Mouse (Mus musculus): ENCODE measurements at regions not wholly inside any gene's neighbourhood (a gene's known extent, or its start where the extent isn't known, plus 50 kb on each side); places are given as distances from the start of the nearest gene placed in this dataset.
"Not testable (repeated sequence)": the region's sequence is repeated elsewhere in the genome, so short reads cannot be mapped to it uniquely, and the experiment has no call there.

DNA sequence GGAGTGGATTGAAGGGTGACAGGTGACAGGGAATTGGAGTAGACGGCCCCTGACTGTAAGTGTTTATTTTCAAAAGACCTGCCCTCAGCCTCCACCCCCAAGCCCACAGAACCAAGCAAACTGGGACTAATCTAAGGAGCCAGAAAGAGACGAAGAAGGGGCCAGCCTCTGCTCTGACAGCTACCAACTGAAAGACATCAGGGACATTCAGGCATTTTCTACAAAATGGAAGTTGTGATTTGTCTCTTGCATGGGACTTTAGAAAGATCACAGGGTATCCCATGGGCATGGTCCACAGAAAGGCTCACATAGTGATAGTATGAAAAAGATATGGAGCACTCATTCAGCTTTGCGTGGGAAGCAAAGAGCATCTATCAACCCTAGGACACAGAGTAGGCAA lies 163.8 kb upstream of the Rapgef5 start:
- no peaks in the 10 kb centered on the region for H3K27me3 ChIP-seq (replicated peaks)
- H3K4me1 ChIP-seq = peaks cover 10% of the 10 kb centered on the region
- no peak overlapping the region for H3K27ac ChIP-seq
- WGBS = 30% methylated on average over 3 of the region's 3 CpGs
- H3K36me3 ChIP-seq = no peaks in the 10 kb centered on the region
- H3K4me2 ChIP-seq (replicated peaks) = no peak overlapping the region
- H3K4me3 ChIP-seq = no peak overlapping the region
- H3K9ac ChIP-seq = no peak overlapping the region
- ATAC-seq (ENCODE audit: low FRiP score, low read depth) = no peak
- no peaks in the 10 kb centered on the region for H3K9me3 ChIP-seq

DNA sequence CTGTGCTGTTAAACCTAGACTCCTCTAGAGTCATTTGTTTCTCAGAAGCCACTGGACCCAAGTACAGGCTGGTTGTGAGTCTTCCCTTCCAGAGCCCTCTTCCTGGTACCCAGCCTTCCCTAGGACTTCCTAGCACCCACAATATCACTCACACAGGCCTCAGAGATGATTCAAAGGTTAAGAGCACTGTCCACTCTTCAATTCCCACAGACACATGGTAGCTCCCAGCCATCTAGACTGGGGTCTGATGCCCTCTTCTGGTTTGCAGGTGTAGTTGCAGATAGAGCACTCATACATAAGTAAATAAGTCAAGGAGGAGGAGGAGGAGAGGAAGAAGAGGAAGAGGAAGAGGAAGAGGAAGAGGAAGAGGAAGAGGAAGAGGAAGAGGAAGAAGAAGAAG lies 163.3 kb upstream of the Rapgef5 start:
- 0 out of 2 replicates have a peak, but pooled peaks have one; percentile 17 for ATAC-seq (ENCODE audit: low FRiP score, low read depth)
- Histone ChIP-seq H3K4me2 (replicated peaks) (no peak overlapping the region), H3K27ac (no peak overlapping the region)

GRCm38 (mm10) chr12:117357811-117358210 lies 158.5 kb upstream of the Rapgef5 start:
- 77% methylated on average over 2 of the region's 2 CpGs for WGBS
- no peaks in the 10 kb centered on the region for H3K9me3 ChIP-seq
- H3K4me3 ChIP-seq = no peak overlapping the region
- H3K4me1 ChIP-seq = no peaks in the 10 kb centered on the region
- H3K36me3 ChIP-seq = no peaks in the 10 kb centered on the region
- no peak for ATAC-seq (ENCODE audit: low FRiP score, low read depth)
- H3K4me2 ChIP-seq (replicated peaks) = no peak overlapping the region
- H3K9ac ChIP-seq = no peak overlapping the region
- no peak overlapping the region for H3K27ac ChIP-seq
- H3K27me3 ChIP-seq (replicated peaks) = no peaks in the 10 kb centered on the region

More for the DNA sequence above, 163.3 kb upstream of the Rapgef5 start:
- no peaks in the 10 kb centered on the region for H3K36me3 ChIP-seq
- no peak overlapping the region for H3K4me3 ChIP-seq
- H3K4me1 ChIP-seq = peaks cover 10% of the 10 kb centered on the region
- no peak overlapping the region for H3K9ac ChIP-seq
- no peaks in the 10 kb centered on the region for H3K9me3 ChIP-seq
- no peaks in the 10 kb centered on the region for H3K27me3 ChIP-seq (replicated peaks)

- ATAC-seq (ENCODE audit: low FRiP score, low read depth) = no peak
- Histone ChIP-seq H3K4me3 (no peak overlapping the region), H3K36me3 (no peaks in the 10 kb centered on the region), H3K27ac (no peak overlapping the region), H3K27me3 (replicated peaks) (no peaks in the 10 kb centered on the region), H3K9me3 (no peaks in the 10 kb centered on the region), H3K4me1 (no peaks in the 10 kb centered on the region), H3K9ac (no peak overlapping the region), H3K4me2 (replicated peaks) (no peak overlapping the region)
- WGBS = 98% methylated on average over 3 of the region's 3 CpGs
These were observed 157.4 kb upstream of the Rapgef5 start for GRCm38 (mm10) chr12:117358891-117359290.

DNA sequence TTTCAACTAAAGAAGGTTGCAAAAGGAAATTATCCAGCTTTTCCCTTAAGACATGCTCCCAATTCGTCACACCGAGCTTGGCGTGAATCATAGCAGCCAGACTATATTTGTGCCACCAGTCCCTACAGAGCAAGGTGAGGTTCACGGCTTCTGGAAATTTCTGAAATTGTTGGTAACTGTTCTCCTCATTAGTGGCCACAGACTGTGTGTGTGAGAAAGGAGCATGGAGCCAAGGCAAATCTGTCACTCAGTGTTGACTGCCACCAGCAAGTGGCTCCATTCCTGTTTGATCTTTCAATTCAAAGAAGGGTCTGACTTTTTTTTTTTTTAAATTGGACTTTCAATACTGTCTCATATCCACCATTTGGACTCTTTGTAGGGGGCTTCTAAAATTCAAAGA lies 156.1 kb upstream of the Rapgef5 start:
- Histone ChIP-seq H3K9ac (no peak overlapping the region), H3K4me1 (no peaks in the 10 kb centered on the region), H3K4me3 (no peak overlapping the region), H3K4me2 (replicated peaks) (no peak overlapping the region), H3K36me3 (no peaks in the 10 kb centered on the region), H3K27me3 (replicated peaks) (no peaks in the 10 kb centered on the region), H3K27ac (no peak overlapping the region), H3K9me3 (no peaks in the 10 kb centered on the region)
- no peak for ATAC-seq (ENCODE audit: low FRiP score, low read depth)
- WGBS = 87% methylated on average over 4 of the region's 4 CpGs

DNA sequence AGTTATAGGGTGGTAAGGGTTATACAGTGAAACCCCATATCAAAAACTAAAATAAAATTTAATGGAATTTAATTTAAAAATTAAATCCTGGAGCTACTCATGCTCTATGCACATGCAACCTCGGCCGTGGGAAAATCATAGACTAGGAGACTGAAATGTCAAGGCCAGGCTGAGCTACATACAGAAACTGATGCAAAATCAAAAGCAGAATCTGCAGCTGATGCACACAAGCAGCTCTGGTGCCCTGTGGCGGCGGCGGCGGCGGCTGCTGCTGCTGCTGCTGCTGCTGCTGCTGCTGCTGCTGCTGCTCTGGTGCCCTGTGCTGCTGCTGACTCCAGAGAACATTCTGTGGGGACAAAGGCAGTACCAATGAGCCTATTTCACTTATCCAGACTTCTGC lies 154.5 kb upstream of the Rapgef5 start:
- no peak overlapping the region for H3K4me2 ChIP-seq (replicated peaks)
- H3K4me1 ChIP-seq = no peaks in the 10 kb centered on the region
- H3K9me3 ChIP-seq = no peaks in the 10 kb centered on the region
- H3K36me3 ChIP-seq = no peaks in the 10 kb centered on the region
- H3K9ac ChIP-seq = no peak overlapping the region
- 85% methylated on average over 7 of the region's 7 CpGs for WGBS
- no peak for ATAC-seq (ENCODE audit: low FRiP score, low read depth)
- no peak overlapping the region for H3K27ac ChIP-seq
- no peaks in the 10 kb centered on the region for H3K27me3 ChIP-seq (replicated peaks)
- H3K4me3 ChIP-seq = no peak overlapping the region

DNA sequence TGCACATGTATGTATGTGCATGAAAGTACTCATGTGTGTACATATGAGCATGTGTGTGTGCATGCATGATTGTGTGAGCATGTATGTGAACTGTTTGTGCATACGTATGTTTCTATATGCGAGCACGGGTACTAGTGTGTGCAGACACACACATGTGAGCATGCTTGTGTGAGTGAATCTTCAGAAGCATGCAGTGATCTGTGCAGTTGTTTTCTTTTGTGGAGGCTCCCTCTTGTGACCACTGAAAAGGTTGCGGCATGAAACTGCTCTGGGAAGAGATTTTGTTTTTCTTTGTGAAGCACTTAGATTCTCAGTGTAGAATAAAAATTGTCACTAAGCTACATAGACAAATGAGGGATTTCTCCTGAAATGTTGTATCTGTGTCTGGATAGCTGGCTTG lies 152.8 kb upstream of the Rapgef5 start:
- not testable (repeated sequence) for H3K9me3 ChIP-seq; H3K4me2 ChIP-seq (replicated peaks); H3K9ac ChIP-seq; H3K4me1 ChIP-seq; H3K27ac ChIP-seq; H3K36me3 ChIP-seq; H3K4me3 ChIP-seq; H3K27me3 ChIP-seq (replicated peaks)
- 62% methylated on average over 4 of the region's 4 CpGs for WGBS
- ATAC-seq (ENCODE audit: low FRiP score, low read depth) = 0 out of 2 replicates have a peak, but pooled peaks have one; percentile 48

DNA sequence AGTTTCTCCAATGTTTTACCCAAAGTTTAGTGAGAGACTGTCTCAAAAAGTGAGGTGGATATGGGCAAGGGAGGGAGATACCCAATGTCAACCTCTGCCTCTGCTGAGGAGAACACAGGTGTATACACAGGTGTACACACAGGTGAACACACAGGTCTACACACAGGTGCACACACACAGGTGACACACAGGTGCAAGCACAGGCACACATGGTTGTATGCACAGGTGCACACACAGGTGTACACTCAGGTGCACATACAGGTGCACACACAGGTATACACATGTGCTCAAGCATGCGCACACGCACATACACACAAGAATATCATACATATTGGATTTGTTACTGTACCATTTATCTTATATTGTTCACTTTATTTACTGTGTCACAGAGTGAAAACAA lies 151.1 kb upstream of the Rapgef5 start:
- Histone ChIP-seq H3K4me2 (replicated peaks) (no peak overlapping the region), H3K27me3 (replicated peaks) (no peaks in the 10 kb centered on the region), H3K4me3 (no peak overlapping the region), H3K4me1 (no peaks in the 10 kb centered on the region), H3K36me3 (no peaks in the 10 kb centered on the region), H3K27ac (no peak overlapping the region), H3K9me3 (no peaks in the 10 kb centered on the region), H3K9ac (no peak overlapping the region)
- WGBS = 98% methylated on average over 2 of the region's 2 CpGs
- ATAC-seq (ENCODE audit: low FRiP score, low read depth) = no peak

DNA sequence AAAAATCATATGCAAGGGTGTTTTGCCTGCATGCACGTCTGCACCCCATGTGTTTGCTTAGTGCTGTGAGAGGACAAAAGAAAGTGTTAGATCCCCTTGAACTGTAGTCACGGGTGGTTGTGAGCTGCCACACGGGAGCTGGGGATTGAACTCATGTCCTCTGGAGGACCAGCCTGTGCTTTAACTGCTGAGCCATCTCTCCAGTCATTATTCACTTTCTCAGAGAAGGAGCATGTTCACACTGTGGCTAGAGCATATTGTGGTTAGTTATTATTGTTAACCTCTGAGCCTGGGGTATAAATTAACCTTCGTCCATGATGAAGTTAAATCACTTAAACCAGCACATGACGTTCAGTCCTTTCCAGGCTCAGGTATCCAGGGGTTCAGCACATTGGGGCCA lies 150.4 kb upstream of the Rapgef5 start:
- Histone ChIP-seq H3K4me1 (no peaks in the 10 kb centered on the region), H3K4me2 (replicated peaks) (no peak overlapping the region), H3K9me3 (no peaks in the 10 kb centered on the region), H3K27ac (no peak overlapping the region), H3K4me3 (no peak overlapping the region), H3K9ac (no peak overlapping the region), H3K27me3 (replicated peaks) (no peaks in the 10 kb centered on the region), H3K36me3 (no peaks in the 10 kb centered on the region)
- 61% methylated on average over 5 of the region's 5 CpGs for WGBS
- no peak for ATAC-seq (ENCODE audit: low FRiP score, low read depth)

GRCm38 (mm10) chr12:117378297-117378887 lies 137.9 kb upstream of the Rapgef5 start:
- Histone ChIP-seq H3K9me3 (no peaks in the 10 kb centered on the region), H3K27me3 (replicated peaks) (no peaks in the 10 kb centered on the region), H3K36me3 (no peaks in the 10 kb centered on the region), H3K4me1 (no peaks in the 10 kb centered on the region), H3K27ac (no peak overlapping the region), H3K9ac (no peak overlapping the region), H3K4me2 (replicated peaks) (peak overlapping the region; percentile 24; the same call in 1 of the 2 replicates), H3K4me3 (no peak overlapping the region)
- WGBS = 70% methylated on average over 21 of the region's 21 CpGs
- ATAC-seq (ENCODE audit: low FRiP score, low read depth) = no peak

GRCm38 (mm10) chr12:117379103-117379850 lies 137.0 kb upstream of the Rapgef5 start:
- Histone ChIP-seq H3K27me3 (replicated peaks) (no peaks in the 10 kb centered on the region), H3K9ac (no peak overlapping the region), H3K9me3 (no peaks in the 10 kb centered on the region), H3K4me3 (no peak overlapping the region), H3K4me2 (replicated peaks) (no peak overlapping the region), H3K27ac (no peak overlapping the region), H3K4me1 (no peaks in the 10 kb centered on the region), H3K36me3 (no peaks in the 10 kb centered on the region)
- 86% methylated on average over 16 of the region's 16 CpGs for WGBS
- no peak for ATAC-seq (ENCODE audit: low FRiP score, low read depth)

DNA sequence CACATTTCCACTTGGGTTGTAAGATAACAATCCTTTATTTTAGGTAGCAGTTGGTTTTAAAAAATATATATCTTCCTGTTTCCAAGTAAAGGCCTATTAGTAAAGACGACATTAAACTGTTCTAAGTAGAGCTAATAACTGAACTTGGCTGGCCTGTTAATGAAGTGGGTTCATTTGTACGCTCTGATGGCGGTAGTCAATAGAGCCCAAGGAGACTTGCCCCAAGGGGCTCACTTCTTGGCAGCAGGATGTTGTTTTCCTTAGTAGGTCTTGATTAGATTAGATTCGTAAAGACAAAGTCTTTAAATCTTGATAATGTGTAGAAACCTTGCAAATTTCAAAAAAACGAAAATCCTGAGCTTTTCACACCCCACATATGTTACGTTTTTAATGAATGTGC lies 135.4 kb upstream of the Rapgef5 start:
- Histone ChIP-seq H3K27ac (no peak overlapping the region), H3K9me3 (no peaks in the 10 kb centered on the region), H3K4me3 (no peak overlapping the region), H3K4me2 (replicated peaks) (no peak overlapping the region), H3K36me3 (no peaks in the 10 kb centered on the region), H3K4me1 (no peaks in the 10 kb centered on the region), H3K9ac (no peak overlapping the region), H3K27me3 (replicated peaks) (no peaks in the 10 kb centered on the region)
- ATAC-seq (ENCODE audit: low FRiP score, low read depth) = no peak
- WGBS = 80% methylated on average over 6 of the region's 6 CpGs

DNA sequence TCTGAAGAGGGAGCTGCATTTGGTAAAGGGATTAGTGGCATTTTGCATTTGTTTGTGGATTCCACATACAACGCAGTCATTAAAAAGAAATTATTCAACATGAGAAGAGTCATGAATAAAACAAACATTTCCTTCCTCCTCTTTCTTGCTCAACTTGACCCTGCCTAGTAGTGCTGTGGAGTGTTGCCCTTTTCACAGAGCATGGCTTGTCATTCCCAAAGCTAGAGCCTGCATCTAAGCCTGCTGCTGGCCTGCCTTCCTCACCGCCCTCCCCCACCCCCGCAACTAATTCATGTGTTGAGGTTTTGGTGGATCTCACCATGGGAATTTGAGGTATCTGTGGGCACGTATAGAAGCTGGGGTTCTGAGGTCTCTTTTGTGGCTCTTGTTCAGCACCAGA lies 133.6 kb upstream of the Rapgef5 start:
- WGBS = 74% methylated on average over 1 of the region's 4 CpGs
- not testable (repeated sequence) for H3K4me2 ChIP-seq (replicated peaks); H3K9me3 ChIP-seq; H3K4me1 ChIP-seq; H3K27me3 ChIP-seq (replicated peaks); ATAC-seq (ENCODE audit: low FRiP score, low read depth); H3K9ac ChIP-seq; H3K36me3 ChIP-seq; H3K27ac ChIP-seq; H3K4me3 ChIP-seq
